Mouse (Mus musculus): ENCODE data around the gene Sirpa.

- no peak for TF ChIP-seq POLR2A (IDR thresholded peaks at IDR 0.05; ENCODE audit: low read depth, low read length)
- no peak for TF ChIP-seq CTCF (IDR thresholded peaks at IDR 0.05; ENCODE audit: extremely low read depth, insufficient read length, insufficient replicate concordance, low read depth, low read length)
Observed at GRCm38 (mm10) chr2:129677664-129678063, 85.0 kb downstream of the Sirpa start.
